Mouse (Mus musculus) lung, postnatal 0 days (tissue): ENCODE measurements at regions not wholly inside any gene's neighbourhood (a gene's known extent, or its start where the extent isn't known, plus 50 kb on each side); places are given as distances from the start of the nearest gene placed in this dataset.
A peak's percentile ranks its signal among the peaks of the same experiment; 100 is the strongest.

Experiments used
- ATAC-seq: fragments of 200-750 bp; cut with Nextera tagmentation; 2 replicates; pipeline ENCODE4 v1.8.0; 2017; ENCODE audit warnings: moderate library complexity
- DNase-seq: peaks from one replicate; pipeline ENCODE4 v3.0.0-alpha.2; 2016; ENCODE audit warnings: low spot score
- H3K27ac ChIP-seq: fragments of 300-500 bp; sonication (generic); 2 replicates; pipeline ENCODE4 v1.5.1; 2014; ENCODE audit warnings: antibody characterized with exemption, mild to moderate bottlenecking, low read length, mixed read lengths
- H3K27me3 ChIP-seq: fragments of 300-500 bp; sonication (generic); replicated peaks from 2 replicates; pipeline ENCODE4 v1.6.1; 2014; ENCODE audit warnings: low read length, mixed read lengths; ENCODE audit not compliant: insufficient read depth
- H3K36me3 ChIP-seq: fragments of 300-500 bp; sonication (generic); 2 replicates; pipeline ENCODE4 v1.6.1; 2014; ENCODE audit warnings: low read length, mixed read lengths; ENCODE audit not compliant: insufficient read depth
- H3K4me1 ChIP-seq: fragments of 300-500 bp; sonication (generic); 2 replicates; pipeline ENCODE4 v1.6.1; 2014; ENCODE audit warnings: antibody characterized with exemption, low read depth, low read length, mixed read lengths; ENCODE audit not compliant: insufficient read depth
- H3K4me2 ChIP-seq: fragments of 300-500 bp; sonication (generic); replicated peaks from 2 replicates; pipeline ENCODE4 v1.6.1; 2014; ENCODE audit warnings: low read depth, mild to moderate bottlenecking, low read length, moderate library complexity, mixed read lengths
- H3K4me3 ChIP-seq: fragments of 300-500 bp; sonication (generic); 2 replicates; pipeline ENCODE4 v1.5.1; 2014; ENCODE audit warnings: low read depth, low read length
- H3K9ac ChIP-seq: fragments of 300-500 bp; sonication (generic); replicated peaks from 2 replicates; pipeline ENCODE4 v1.6.1; 2014; ENCODE audit warnings: low read depth, mild to moderate bottlenecking
- H3K9me3 ChIP-seq: fragments of 300-500 bp; sonication (generic); 2 replicates; pipeline ENCODE4 v1.6.1; 2016; ENCODE audit warnings: low read length, mixed read lengths
- CTCF ChIP-seq: IDR thresholded peaks from 2 replicates; pipeline ENCODE4 v1.5.1; 2016; ENCODE audit warnings: antibody characterized with exemption, mild to moderate bottlenecking
- EP300 ChIP-seq: IDR thresholded peaks from 2 replicates; pipeline ENCODE4 v1.6.1; 2016; ENCODE audit warnings: antibody characterized with exemption, mild to moderate bottlenecking, control low read depth
- WGBS: fragments of 180-500 bp; shearing (Covaris S2); extraction: QIAGEN DNeasy Blood & Tissue Kit; methylation state at CpG from one replicate; pipeline ENCODE4 v1.1.7; 2014; 5-methylcytosine and 5-hydroxymethylcytosine counted together

- TF ChIP-seq CTCF (no peak), EP300 (no peak)
- Histone ChIP-seq H3K4me2 (no peak overlapping the region), H3K9me3 (no peaks in the 10 kb centered on the region), H3K9ac (no peak overlapping the region), H3K27ac (no peak overlapping the region), H3K36me3 (no peaks in the 10 kb centered on the region), H3K4me1 (no peaks in the 10 kb centered on the region), H3K4me3 (no peak overlapping the region), H3K27me3 (no peaks in the 10 kb centered on the region)
- ATAC-seq (no peak), DNase-seq (no peak)
- 19% methylated on average over 1 of the region's 1 CpGs for WGBS
Measured at GRCm38 (mm10) chr12:51073503-51073902, 274.4 kb upstream of the G2e3 start.

GRCm38 (mm10) chr12:51060931-51061330 lies 286.9 kb upstream of the G2e3 start:
- Histone ChIP-seq H3K4me1 (no peaks in the 10 kb centered on the region), H3K9me3 (no peaks in the 10 kb centered on the region), H3K4me3 (no peak overlapping the region), H3K9ac (no peak overlapping the region), H3K4me2 (no peak overlapping the region), H3K27ac (no peak overlapping the region), H3K27me3 (no peaks in the 10 kb centered on the region), H3K36me3 (no peaks in the 10 kb centered on the region)
- DNase-seq (no peak), ATAC-seq (no peak)
- TF ChIP-seq EP300 (no peak), CTCF (no peak)
- WGBS, result 85% methylated on average over 3 of the region's 3 CpGs

- Histone ChIP-seq H3K9ac (no peak overlapping the region), H3K9me3 (no peaks in the 10 kb centered on the region), H3K36me3 (no peaks in the 10 kb centered on the region), H3K4me3 (no peak overlapping the region), H3K4me1 (no peaks in the 10 kb centered on the region), H3K27ac (no peak overlapping the region), H3K27me3 (no peaks in the 10 kb centered on the region), H3K4me2 (peak overlapping the region; percentile 33)
- 26% methylated on average over 12 of the region's 12 CpGs for WGBS
- DNase-seq (peak; percentile 11), ATAC-seq (no peak)
- TF ChIP-seq EP300 (no peak), CTCF (no peak)
Measured at GRCm38 (mm10) chr12:51058569-51058968, 289.3 kb upstream of the G2e3 start.

GRCm38 (mm10) chr12:51058104-51058503 lies 289.8 kb upstream of the G2e3 start:
- H3K4me2 ChIP-seq, result no peak overlapping the region
- no peak overlapping the region for H3K27ac ChIP-seq

GRCm38 (mm10) chr12:51047116-51047515 lies 300.7 kb upstream of the G2e3 start:
- no peak for DNase-seq
- no peaks in the 10 kb centered on the region for H3K9me3 ChIP-seq
- 58% methylated on average over 7 of the region's 7 CpGs for WGBS
- H3K36me3 ChIP-seq, result no peaks in the 10 kb centered on the region
- no peaks in the 10 kb centered on the region for H3K27me3 ChIP-seq
- no peak overlapping the region for H3K4me3 ChIP-seq
- no peak overlapping the region for H3K27ac ChIP-seq
- H3K4me1 ChIP-seq, result no peaks in the 10 kb centered on the region
- H3K9ac ChIP-seq, result no peak overlapping the region
- no peak for TF ChIP-seq CTCF
- TF ChIP-seq EP300, result no peak
- no peak overlapping the region for H3K4me2 ChIP-seq
- ATAC-seq, result no peak

More at GRCm38 (mm10) chr12:51058104-51058503, 289.8 kb upstream of the G2e3 start:
- DNase-seq, result no peak
- H3K27me3 ChIP-seq, result no peaks in the 10 kb centered on the region
- no peaks in the 10 kb centered on the region for H3K4me1 ChIP-seq
- 63% methylated on average over 10 of the region's 10 CpGs for WGBS
- ATAC-seq, result no peak
- no peaks in the 10 kb centered on the region for H3K9me3 ChIP-seq
- H3K4me3 ChIP-seq, result no peak overlapping the region
- no peak overlapping the region for H3K9ac ChIP-seq
- no peaks in the 10 kb centered on the region for H3K36me3 ChIP-seq
- no peak for TF ChIP-seq EP300
- TF ChIP-seq CTCF, result no peak

- no peak overlapping the region for H3K9ac ChIP-seq
- no peak overlapping the region for H3K4me3 ChIP-seq
- DNase-seq, result no peak
- H3K36me3 ChIP-seq, result no peaks in the 10 kb centered on the region
- no peaks in the 10 kb centered on the region for H3K9me3 ChIP-seq
- no peak overlapping the region for H3K4me2 ChIP-seq
- peak; percentile 28; the same call in 1 of the 2 replicates for ATAC-seq
- no peaks in the 10 kb centered on the region for H3K4me1 ChIP-seq
- no peak overlapping the region for H3K27ac ChIP-seq
- 28% methylated on average over 9 of the region's 9 CpGs for WGBS
- TF ChIP-seq EP300, result no peak
- TF ChIP-seq CTCF, result no peak
- no peaks in the 10 kb centered on the region for H3K27me3 ChIP-seq
Measured at GRCm38 (mm10) chr12:51045437-51045836, 302.4 kb upstream of the G2e3 start.

- DNase-seq (peak; percentile 53), ATAC-seq (peak; percentile 62)
- no peak overlapping the region for H3K4me3 ChIP-seq
- no peak overlapping the region for H3K9ac ChIP-seq
- no peaks in the 10 kb centered on the region for H3K9me3 ChIP-seq
- no peak overlapping the region for H3K27ac ChIP-seq
- H3K27me3 ChIP-seq, result no peaks in the 10 kb centered on the region
- 5% methylated on average over 1 of the region's 1 CpGs for WGBS
- no peak overlapping the region for H3K4me2 ChIP-seq
- TF ChIP-seq CTCF (no peak), EP300 (no peak)
- H3K4me1 ChIP-seq, result no peaks in the 10 kb centered on the region
- no peaks in the 10 kb centered on the region for H3K36me3 ChIP-seq
Measured at GRCm38 (mm10) chr12:51045020-51045419, 302.8 kb upstream of the G2e3 start.
